Mouse (Mus musculus) right cerebral cortex, adult 2 months (tissue): Measurements from ENCODE around the gene Eya3.
"Not testable (repeated sequence)": the region's sequence is repeated elsewhere in the genome, so short reads cannot be mapped to it uniquely, and the experiment has no call there.

ENCODE experiments used
- DNase-seq, 2 experiments: peaks; one replicate each; pipeline ENCODE4 v3.0.0; 2021 to 2022; ENCODE audit warnings: low spot score in 2 of 2

Eya3 gene

DNA sequence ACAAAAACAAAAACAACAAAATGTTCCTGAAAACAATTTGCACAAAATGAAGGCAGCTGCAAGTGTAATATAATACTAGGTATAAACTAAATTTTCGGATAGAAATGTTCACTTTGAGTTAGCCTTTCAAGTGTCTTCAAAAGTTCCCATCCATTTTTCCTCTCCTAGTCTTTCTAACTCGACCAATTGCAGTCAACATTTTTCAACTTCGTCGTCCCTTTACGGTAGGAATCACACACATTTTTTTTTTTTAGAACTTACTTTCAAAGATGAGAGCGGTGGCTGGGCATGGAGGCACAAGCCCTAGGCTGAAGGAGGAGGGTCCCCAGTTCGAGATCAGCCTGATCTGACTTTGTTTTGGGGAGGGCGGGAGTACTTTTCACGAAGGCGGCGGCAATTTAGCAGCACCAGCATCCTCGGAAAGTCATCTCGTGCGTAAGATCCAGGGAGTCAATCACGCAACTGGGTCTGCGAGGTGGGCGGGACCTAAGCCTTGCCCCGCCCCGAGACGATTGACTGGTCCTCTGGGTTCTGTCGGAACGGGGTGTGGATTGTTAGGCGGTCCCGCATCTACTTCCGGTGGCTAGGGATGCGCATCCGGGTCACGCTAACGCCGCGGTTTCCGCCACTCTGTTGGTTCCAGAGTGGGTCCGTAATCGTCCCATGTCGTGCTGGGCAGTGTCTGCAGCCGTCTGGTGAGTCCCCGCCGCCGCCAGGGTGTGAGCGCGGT lies at the start of gene Eya3:
Gene Eya3 (plus strand): TSS at position 527 of the 730 bp plus-strand sequence.
- DNase-seq, result peak; percentile 94 to 97

DNA sequence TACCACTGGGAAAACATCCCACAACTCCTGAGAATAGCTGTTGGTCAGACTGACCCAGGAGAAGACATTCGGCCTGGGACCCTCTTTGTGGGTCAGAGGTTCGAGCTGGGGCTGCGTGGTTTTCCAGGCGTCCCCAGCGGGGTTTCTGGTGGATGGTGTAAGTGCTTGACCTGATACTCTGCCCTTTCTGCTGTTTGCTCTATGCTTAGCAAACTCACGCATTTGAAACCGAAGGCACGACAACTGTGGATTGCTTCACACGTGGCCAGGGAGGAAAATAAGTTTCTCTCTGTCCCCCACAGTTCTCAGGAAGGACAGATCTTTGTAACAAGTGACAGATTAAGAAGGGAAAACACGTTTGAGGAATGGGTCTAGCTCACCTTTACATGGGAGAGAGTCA lies 48.1 kb upstream of the Eya3 start:
- no peak for DNase-seq

DNA sequence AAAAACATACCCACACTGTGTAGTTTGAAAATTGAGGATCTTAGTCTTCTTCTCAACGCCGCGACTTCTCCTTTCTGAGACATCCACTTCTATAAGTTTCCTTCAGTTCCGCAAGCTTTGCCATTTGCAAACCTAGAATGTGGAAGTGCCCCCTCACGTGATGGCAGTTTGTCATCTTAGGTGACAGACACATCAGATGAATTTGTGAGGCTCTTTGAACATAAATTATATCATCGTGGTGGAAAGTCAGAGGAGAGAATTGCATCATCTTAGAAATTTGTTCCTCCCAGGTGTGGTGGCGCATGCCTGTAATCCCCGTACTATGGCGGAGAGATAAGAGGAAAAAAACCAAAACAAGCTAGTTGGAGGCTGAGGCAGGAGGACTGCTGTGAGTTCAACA lies 45.8 kb upstream of the Eya3 start:
- no peak for DNase-seq

DNA sequence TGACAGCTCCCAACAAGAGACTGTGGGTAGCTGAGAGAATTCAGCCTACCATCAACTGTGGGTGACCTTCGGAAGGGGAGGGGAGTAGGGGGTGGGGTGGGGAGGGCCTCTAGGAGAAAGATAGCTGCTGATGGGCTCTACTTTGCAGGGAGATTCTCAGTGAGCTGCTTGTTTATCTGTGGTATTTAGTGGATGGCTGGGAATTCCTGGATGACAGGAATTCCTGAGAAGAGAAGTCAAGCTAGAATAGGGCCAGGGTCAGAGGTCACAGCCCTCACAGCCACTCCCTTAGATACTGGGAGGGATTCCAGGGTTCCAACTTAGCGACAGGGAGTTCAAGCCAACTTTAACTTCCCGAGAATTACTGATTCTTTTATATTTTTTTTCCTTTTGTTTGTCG lies 44.6 kb upstream of the Eya3 start:
- no peak for DNase-seq

DNA sequence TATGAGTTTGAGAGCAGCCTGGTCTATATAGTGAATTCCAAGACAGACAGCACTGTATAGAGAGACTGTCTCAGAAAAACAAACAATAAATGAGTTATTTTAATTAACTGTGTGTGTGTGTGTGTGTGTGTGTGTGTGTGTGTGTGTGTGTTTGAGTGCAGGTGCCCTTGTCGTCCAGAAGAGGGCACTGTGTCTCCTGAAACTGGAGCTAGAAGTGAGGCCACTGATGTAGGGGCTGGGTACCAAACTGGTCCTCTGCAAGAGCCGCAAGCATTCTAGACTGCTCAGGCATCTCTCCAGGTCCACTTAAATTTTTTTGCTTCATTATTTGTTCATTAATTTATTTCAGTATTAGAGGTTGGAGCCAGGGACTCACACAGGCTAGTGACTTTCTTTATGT lies 39.9 kb upstream of the Eya3 start:
- no peak for DNase-seq

DNA sequence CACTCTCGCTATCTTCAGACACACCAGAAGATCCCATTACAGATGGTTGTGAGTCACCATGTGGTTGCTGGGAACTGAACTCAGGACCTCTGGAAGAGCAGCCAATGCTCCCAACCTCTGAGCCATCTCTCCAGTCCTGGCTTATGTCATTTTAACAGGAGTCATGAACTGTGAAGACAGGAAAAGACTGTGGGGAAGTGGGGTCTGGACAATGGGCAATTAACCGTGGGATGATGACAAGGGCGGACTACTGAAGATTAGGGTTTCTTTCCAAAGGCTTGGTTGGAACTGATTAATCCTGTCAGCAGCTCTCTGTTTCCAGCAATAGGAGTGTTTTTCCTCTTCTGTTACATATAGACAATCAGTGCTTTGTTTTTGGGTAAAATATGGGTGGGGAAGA lies 39.0 kb upstream of the Eya3 start:
- DNase-seq, result no peak

DNA sequence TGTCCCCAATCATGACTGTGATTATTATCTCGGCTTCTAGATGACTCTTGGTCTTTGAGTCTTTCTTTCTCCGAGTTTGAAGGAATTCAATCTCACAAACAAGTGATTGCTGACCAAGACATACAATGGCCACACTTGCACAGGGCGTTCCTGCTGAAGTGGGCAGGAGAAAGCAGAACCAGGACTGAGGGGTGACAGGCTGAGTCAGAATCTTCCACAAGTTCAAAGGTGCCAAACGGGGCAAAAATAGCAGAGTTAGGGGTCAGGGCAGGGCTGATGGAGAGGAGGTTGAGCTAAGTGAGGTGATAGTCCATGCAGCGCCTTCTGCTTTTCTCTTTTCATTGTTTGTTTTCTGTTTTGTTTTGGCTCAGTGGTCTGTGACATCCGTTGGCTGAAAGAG lies 38.3 kb upstream of the Eya3 start:
- DNase-seq, result no peak

DNA sequence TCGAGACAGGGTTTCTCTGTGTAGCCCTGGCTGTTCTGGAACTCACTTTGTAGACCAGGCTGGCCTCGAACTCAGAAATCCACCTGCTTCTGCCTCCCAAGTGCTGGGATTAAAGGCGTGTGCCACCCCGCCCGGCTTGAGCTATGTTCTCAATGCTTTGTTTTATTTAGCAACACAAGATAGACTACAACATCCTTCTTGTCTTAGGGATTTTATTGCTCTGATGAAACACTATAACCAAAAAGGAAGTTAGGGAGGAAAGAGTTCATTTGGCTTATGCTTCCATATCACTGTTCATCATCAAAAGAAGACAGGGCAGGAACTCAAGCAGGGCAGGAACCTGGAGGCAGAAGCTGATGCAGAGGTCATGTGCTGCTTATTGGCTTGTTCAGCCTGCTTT lies 37.5 kb upstream of the Eya3 start:
- DNase-seq, result not testable (repeated sequence)

DNA sequence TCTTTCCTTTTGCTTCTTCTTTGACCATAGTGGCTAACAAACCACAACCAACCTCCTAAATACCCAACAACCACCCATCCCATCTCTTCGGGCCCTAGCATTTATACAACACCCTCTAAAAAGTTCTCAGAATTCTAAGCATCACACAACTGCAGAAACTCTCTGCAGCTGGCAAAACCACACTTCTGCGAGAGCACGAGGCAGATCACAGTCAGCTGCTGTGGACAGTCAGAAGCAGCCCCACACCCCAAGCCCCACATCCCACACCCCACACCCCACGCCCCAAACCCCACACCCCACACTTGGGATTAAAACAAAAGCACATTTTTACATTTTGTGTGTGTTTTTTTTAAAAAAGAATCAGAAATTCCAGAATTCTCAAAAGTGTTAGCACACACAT lies 35.3 kb upstream of the Eya3 start:
- no peak for DNase-seq

DNA sequence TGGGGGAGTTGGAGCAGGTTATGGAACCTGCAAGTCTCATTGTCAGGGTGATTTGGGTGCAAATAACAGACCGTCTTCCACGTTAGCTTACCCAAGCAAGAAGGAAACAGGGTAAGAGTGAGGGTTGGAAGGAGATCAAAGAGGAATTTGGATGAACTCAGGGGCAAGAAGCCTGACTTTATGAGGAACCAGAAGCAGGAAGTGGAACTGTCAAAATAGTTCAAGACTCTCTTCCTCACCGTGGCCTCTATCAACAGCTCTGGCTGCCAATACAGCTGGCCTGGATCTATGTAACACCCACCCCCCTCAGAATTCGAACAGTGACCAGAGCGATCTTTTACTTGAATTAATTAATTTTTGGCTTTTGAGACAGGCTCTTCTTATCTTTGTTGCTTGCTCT lies 33.0 kb upstream of the Eya3 start:
- no peak for DNase-seq

DNA sequence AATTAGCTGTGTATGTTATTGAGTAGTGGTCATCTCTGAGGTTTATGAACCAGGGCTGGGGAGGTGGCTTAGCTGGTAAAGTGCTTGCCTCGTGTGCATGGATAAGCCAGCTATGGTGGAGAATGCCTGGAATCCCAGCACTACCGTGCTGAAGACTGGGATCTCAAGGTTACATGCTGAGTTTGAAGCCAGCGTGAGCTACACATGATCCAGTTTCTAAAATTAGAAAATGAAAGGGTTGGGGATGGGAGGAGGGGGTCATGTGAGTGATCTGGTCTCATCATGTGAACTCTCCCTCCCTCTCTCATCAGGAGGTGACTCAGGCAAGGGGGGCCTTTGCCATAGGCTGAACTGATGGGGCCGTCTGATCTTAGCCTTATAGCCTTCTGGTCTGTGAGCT lies 30.6 kb upstream of the Eya3 start:
- DNase-seq, result no peak

DNA sequence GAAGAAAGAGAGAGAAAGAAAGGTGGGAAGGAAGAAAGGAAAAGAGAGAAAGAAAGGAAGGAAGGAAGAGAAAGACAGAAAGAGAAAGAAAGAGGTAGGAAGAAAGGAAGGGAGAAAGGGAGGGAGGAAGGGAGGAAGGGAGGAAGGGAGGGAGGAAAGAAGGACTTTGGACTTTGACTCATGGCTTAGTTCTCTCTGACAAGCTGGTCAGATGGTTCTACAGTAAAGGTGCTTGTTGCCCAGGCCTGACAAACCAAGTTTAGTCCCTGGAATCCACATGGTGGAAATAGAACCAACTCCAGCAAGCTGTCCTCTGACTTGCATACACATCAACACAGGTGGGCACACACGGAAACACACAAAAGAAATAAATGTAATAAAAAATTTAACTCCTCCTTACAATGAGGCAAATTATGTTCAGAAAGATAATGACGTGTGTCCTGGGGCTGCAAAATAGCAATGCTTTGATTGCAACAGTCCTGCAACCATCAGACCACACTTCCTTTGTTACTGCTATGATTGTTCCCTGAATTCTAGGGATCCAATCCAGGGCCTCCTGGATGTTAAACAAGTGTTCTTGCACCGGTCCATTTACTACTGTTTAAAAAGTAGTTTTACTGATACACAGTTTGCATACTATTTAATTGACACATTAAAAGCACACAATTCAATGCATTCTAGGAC lies 28.3 kb upstream of the Eya3 start:
- no peak for DNase-seq

DNA sequence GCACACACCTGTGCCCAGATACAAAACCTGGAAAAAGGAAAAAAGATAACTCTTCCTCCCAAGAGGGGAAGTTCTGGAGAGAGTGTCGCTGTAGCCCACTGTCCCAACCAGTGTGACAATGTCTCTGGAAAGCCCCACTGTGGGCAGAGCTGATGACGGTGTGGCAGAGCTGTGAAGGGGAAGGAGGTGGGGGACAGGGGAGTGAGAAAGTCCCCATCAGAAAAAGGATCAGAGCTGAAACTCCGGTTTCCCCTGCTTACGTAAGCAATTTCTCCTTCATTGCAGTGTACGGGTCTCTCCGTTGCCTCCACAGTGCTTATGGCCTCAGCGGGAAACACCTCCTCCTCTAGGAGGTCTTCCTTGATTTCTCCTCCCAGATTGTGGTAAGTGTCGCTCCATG lies 27.5 kb upstream of the Eya3 start:
- no peak for DNase-seq

DNA sequence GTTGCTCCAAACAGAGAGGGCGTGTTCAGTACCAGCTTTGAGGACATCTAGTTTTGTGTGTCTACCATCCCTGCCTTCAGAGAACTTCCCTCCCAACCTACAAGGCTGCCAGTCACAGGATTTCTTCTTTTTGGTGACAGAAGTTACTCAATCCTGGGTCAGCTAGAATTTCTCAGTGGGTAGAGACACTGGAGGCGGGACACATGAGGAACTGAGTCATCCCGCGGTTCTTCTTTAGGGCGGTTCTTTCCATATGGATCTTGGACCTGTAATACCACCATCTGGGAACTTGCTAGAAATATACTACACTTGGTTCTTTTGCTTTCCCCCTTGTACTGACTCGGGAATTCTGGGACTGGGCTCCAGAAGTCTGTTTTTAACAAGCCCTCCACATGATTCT lies 20.9 kb upstream of the Eya3 start:
- peak; percentile 43 to 58 for DNase-seq

DNA sequence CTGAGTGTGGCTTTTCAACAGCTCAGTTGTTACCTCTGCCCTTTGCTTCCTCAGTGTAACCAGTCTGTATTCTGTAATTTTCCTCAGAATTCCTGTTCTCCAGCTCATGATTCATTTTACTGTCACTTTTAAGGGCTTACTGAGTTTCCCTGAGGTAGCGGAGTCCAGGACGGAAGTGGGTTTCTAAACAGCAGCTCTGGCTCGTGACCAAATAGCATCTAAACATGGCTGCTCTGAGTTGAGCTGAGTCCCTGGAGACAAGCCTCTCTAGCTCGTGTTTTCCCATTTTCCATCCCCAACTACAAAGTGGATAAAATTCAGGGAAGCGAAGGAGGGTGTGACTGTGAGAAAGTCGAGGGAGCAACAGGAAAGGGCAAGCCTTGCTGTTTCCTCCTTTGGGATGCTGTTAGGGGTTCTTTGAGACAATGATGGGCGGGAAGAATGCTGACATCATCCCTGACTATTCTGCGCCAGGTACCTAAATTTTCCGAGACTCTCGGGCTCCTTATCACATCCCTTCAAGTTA lies 19.9 kb upstream of the Eya3 start:
- peak in 1 of 2 experiments; percentile 10 for DNase-seq

DNA sequence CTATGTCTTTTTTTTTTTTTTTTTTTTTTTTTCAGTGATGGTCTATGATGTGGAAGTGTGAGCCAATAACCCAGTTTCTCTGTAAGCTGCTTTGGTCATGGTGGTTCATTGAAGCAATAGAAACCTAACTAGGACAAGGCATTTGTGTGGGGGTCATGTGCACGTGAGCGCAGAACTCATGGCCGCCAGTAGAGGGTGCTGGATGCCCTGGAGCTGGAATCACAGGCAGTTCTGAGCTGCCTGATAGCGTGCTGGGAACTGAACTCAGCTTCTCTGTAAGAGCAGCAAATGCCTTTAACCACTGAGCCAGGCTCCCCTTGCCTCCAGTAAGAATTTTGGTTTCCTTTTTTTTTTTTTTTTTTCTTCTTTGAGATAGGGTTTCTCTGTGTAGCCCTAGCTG lies 18.7 kb upstream of the Eya3 start:
- no peak for DNase-seq

DNA sequence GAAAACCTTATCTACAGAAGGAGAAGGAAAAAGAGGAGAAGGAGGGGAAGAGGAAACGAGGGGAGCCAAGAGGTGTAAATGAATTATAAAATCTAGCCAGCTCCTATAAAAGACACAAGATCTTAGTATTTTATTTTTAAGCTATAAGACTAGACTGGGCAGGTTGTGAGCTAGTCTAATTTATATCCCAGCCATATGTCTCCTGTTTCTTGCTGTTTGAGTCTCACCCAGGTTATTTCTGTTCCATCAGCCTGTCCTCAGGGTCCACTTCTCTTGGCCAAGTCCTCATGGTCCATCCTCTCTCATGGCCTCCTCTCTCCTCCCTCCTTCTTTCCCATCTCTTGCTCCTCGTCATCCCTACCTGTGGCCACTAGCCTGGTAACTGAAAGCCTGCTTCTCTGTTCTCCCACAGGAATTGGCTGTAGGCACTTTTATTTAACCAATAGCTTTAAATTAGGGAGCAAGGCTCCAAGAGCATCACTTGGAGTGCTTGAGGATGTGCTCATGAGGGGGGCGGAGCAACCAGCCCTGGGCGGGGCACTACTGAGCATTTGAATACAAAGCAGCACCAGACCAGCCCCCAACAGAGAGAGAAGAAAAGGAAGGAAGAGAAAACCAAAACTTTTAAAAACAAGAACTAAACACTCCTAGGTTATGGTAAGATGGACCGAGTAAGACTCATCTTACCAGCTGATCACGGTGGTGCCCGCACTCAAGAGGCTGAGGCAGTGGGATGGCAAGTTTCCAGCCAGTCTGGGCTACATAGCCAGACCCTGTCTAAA lies 17.3 kb upstream of the Eya3 start:
- no peak for DNase-seq

DNA sequence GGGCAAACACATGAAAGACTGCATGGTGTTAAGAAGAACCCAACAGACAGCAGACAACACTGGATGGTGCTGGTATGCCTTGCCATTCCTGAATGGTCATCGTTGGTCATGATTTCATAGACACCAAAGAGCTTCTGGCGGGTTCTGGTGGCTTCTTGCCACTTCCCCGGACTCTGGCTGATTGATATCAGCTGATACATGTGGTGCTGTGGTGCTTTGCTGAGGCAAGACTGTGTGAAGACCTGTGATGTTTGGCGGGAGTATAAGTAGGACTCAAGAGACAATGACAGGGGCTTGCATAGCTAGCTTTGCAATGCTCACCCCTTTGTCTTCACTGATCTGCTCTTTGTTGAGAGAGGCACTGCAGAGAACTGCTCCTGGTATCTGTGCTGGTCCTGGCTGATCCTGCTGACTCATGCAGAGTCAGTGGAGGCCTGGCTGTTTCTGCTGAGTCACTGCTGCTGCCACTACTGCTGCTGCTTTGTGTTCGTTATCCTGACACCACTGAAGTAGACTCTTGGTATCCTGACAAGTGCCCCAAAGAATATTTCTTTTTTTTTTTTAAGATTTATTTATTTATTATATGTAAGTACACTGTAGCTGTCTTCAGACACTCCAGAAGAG lies 14.6 kb upstream of the Eya3 start:
- DNase-seq, result no peak

DNA sequence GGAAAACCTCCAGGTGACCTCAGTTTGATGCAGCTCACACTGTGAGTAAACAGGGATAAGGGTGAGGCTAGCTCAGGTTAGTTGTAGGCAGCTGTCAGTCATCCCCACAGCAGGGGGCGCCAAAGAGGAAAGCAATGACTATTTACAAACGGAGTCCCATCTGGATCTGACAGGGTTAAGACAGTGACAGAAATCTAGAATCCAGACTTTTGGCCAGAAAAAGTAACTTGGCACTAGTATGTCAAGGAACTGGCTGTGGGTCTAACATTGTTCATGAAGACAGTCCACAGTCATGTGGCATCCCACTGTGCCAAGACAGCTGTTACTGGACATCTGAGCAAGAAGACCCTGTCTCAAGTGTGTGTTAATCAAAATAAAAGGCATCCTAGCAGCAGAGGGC lies 10.0 kb upstream of the Eya3 start:
- no peak for DNase-seq

DNA sequence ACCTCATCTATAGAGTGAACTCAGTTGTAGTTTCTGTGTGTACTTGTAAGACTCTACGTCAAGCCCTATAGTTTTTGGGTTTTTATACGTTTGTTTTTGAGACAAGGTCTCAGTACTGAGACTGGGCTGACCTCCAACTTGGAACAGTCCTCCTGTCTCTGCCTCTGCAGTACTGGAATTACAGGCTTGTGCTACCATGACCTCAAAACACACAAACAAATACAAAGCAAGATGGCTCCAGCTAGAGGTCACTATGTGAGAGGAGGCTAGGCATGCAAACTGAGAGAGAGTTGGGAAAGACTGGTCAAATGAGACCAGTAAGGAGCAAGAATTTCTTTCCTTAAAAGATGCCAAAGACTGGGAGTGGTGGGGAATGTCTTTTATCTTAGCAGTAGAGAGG lies 2.8 kb upstream of the Eya3 start:
- DNase-seq, result no peak

DNA sequence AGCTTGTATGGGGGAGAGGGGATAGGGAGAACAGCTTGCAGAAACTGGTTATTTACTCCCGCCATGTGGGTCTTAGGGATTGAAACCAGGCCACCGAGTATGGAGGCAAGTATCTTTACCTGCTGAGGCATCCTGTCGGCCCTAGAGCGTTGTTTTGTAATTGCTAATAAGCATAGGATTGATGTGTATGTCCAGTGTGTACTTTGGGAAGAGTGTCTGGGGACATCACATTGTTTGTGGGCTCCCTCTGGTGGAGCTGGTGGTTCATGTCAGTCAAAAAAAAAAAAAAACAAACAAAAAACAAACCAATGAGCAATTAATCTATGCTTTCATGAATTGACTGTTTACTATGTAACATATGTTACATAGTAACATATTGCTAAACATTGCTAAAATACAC lies 2.2 kb upstream of the Eya3 start:
- peak in 1 of 2 experiments; percentile 30 for DNase-seq

DNA sequence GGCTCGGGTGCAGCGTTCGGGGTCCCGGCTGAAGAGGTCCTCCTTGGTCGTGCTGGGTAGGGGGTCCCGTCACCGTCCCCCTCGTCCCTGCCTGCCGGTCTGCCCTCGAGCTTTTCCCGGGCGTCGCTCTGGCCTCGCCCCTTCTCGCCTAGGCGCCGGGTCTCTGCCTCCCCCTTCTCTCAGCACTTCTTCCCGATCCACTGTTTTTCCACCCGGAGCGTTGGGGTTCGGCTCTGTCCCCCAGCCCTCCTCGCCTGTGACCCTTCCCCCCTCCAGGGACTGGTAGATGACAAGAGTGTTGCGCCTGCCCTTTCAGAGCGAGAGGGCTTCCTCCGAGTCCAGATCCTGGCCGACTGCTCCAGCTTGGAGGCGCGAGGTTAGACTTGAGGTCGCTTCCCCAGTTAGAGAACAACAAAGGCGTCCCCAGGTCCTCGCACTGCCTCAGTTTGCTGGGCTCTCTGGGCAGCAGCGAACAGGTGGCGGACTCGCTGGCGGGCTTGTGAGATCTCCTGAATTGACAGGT lies 465 bp downstream of the Eya3 start:
- peak in 1 of 2 experiments; percentile 22 for DNase-seq
